Mouse (Mus musculus) intestine, embryonic 14.5 days (tissue): ENCODE measurements at regions not wholly inside any gene's neighbourhood (a gene's known extent, or its start where the extent isn't known, plus 50 kb on each side); places are given as distances from the start of the nearest gene placed in this dataset.

Source experiments
- ATAC-seq: fragments of 200-750 bp; cut with Nextera tagmentation; replicated peaks from 2 replicates; pipeline ENCODE4 v1.8.0; 2017; ENCODE audit warnings: low read depth, moderate number of reproducible peaks, moderate TSS enrichment, moderate library complexity; ENCODE audit not compliant: low FRiP score, low TSS enrichment
- DNase-seq: peaks from one replicate; pipeline ENCODE4 v3.0.0-alpha.2; 2018; ENCODE audit warnings: low spot score
- H3K27ac ChIP-seq: fragments of 300-500 bp; sonication (generic); 2 replicates; pipeline ENCODE4 v1.5.1; 2014; ENCODE audit warnings: low read depth, mild to moderate bottlenecking, control low read depth
- H3K27me3 ChIP-seq: fragments of 300-500 bp; sonication (generic); replicated peaks from 2 replicates; pipeline ENCODE4 v1.6.1; 2014; ENCODE audit warnings: low read length, control low read depth; ENCODE audit not compliant: control insufficient read depth, insufficient read depth
- H3K36me3 ChIP-seq: fragments of 300-500 bp; sonication (generic); 2 replicates; pipeline ENCODE4 v1.6.1; 2014; ENCODE audit warnings: low read length, control low read depth; ENCODE audit not compliant: control insufficient read depth, insufficient read depth
- H3K4me1 ChIP-seq: fragments of 300-500 bp; sonication (generic); replicated peaks from 2 replicates; pipeline ENCODE4 v1.6.1; 2014; ENCODE audit warnings: low read length, control low read depth, mixed read lengths; ENCODE audit not compliant: control insufficient read depth, insufficient read depth
- H3K4me2 ChIP-seq: fragments of 300-500 bp; sonication (generic); 2 replicates; pipeline ENCODE4 v1.6.1; 2014; ENCODE audit warnings: low read length
- H3K4me3 ChIP-seq: fragments of 300-500 bp; sonication (generic); 2 replicates; pipeline ENCODE4 v1.5.1; 2014; ENCODE audit warnings: low read depth, low read length, control low read depth, mixed read lengths
- H3K9ac ChIP-seq: fragments of 300-500 bp; sonication (generic); 2 replicates; pipeline ENCODE4 v1.6.1; 2014; ENCODE audit warnings: mild to moderate bottlenecking, low read length
- H3K9me3 ChIP-seq: fragments of 300-500 bp; sonication (generic); 2 replicates; pipeline ENCODE4 v1.6.1; 2016; ENCODE audit warnings: low read length, control low read depth; ENCODE audit not compliant: control insufficient read depth
- WGBS: fragments of 180-500 bp; shearing (Covaris S2); extraction: QIAGEN DNeasy Blood & Tissue Kit; methylation state at CpG from one replicate; pipeline ENCODE4 v1.1.7; 2014; 5-methylcytosine and 5-hydroxymethylcytosine counted together

DNA sequence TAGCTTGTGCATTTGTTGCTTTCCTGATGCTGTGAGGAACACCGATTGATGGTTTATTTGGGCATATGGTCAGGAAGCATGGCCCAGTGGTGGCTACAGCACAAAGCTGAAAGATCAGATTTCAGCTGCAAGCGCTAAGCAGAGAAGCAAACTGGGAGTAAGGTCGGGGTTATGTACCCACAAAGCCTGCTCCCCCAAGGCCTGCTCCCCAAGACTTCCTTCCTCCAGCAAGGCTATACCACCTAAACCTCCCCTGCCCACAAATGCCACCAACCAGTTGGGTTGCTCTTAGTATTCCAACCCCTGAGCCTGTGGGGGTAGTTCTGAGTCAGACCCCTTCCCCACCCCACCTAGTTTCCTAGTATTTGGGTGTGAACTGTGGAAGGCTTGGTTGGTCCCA lies 270.5 kb downstream of the Cdh26 start:
- no peak overlapping the region for H3K9ac ChIP-seq
- no peak overlapping the region for H3K4me3 ChIP-seq
- no peaks in the 10 kb centered on the region for H3K27me3 ChIP-seq
- no peak overlapping the region for H3K4me2 ChIP-seq
- H3K9me3 ChIP-seq = 0 out of 2 replicates have a peak, but pooled peaks cover 2% of the 10 kb centered on the region
- DNase-seq (no peak), ATAC-seq (no peak)
- no peak overlapping the region for H3K27ac ChIP-seq
- 55% methylated on average over 3 of the region's 3 CpGs for WGBS
- H3K36me3 ChIP-seq = no peaks in the 10 kb centered on the region
- H3K4me1 ChIP-seq = no peaks in the 10 kb centered on the region

DNA sequence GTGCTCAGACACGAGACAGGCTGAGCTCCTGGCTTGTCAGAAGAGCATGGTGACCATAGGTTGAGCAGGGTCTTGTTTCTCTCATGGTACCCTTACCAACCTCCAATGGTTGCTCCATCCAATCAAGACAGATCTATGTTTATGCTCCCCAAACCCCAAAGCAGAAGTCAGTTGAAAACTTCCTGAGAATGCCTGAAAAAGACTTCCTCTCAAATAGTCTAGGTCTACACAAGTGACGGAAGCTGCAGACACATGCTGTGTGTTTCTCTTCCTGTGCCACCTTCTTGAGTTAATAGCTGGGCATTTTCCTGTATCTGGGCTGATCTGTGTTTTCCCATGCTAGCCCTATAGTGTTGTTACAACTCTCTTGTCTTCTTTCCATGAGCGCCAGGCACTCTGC lies 274.2 kb downstream of the Cdh26 start:
- H3K9ac ChIP-seq = no peak overlapping the region
- H3K27me3 ChIP-seq = no peaks in the 10 kb centered on the region
- H3K4me2 ChIP-seq = no peak overlapping the region
- H3K9me3 ChIP-seq = 0 out of 2 replicates have a peak, but pooled peaks cover 2% of the 10 kb centered on the region
- WGBS = 83% methylated on average over 3 of the region's 3 CpGs
- DNase-seq = no peak
- H3K4me1 ChIP-seq = peaks cover 8% of the 10 kb centered on the region; the same call in 1 of the 2 replicates
- no peak overlapping the region for H3K27ac ChIP-seq
- H3K36me3 ChIP-seq = no peaks in the 10 kb centered on the region
- H3K4me3 ChIP-seq = no peak overlapping the region
- no peak for ATAC-seq

DNA sequence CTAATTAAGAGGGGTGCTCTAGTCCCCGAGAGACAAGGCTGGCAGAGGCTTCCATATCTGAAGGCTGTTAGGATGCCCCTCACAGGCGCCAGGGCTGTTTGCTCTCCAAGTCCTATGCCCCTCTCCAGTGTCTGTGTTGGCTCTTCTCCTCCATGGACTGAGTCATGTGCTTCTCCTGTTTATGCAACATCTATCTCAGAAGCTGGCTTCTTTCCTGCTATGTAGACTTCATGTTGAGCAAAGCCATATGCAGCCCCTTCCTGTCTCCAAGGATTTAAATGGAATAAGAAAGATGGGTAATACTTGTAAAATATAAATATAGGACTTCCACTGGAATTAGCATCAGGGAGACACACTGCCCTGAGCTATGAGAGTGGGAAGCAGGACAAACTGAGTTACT lies 278.3 kb downstream of the Cdh26 start:
- no peak for DNase-seq
- Histone ChIP-seq H3K36me3 (no peaks in the 10 kb centered on the region), H3K9ac (no peak overlapping the region), H3K27ac (no peak overlapping the region), H3K9me3 (no peaks in the 10 kb centered on the region), H3K4me2 (no peak overlapping the region), H3K27me3 (no peaks in the 10 kb centered on the region), H3K4me1 (peaks cover 10% of the 10 kb centered on the region; the same call in 1 of the 2 replicates), H3K4me3 (no peak overlapping the region)
- ATAC-seq = 0 out of 2 replicates have a peak, but pooled peaks have one; percentile 47
- WGBS = 58% methylated on average over 2 of the region's 2 CpGs

- H3K4me1 ChIP-seq = peaks cover 10% of the 10 kb centered on the region; the same call in 1 of the 2 replicates
- ATAC-seq (no peak), DNase-seq (no peak)
- no peak overlapping the region for H3K27ac ChIP-seq
- H3K4me2 ChIP-seq = no peak overlapping the region
- WGBS = 73% methylated on average over 5 of the region's 5 CpGs
- H3K9ac ChIP-seq = no peak overlapping the region
- no peak overlapping the region for H3K4me3 ChIP-seq
- no peaks in the 10 kb centered on the region for H3K9me3 ChIP-seq
- H3K36me3 ChIP-seq = no peaks in the 10 kb centered on the region
- no peaks in the 10 kb centered on the region for H3K27me3 ChIP-seq
Observed at GRCm38 (mm10) chr2:178709192-178709881, 279.0 kb downstream of the Cdh26 start.

- ATAC-seq = no peak
- peaks cover 10% of the 10 kb centered on the region; the same call in 1 of the 2 replicates for H3K4me1 ChIP-seq
Observed at GRCm38 (mm10) chr2:178710001-178710400, 279.7 kb downstream of the Cdh26 start.

DNA sequence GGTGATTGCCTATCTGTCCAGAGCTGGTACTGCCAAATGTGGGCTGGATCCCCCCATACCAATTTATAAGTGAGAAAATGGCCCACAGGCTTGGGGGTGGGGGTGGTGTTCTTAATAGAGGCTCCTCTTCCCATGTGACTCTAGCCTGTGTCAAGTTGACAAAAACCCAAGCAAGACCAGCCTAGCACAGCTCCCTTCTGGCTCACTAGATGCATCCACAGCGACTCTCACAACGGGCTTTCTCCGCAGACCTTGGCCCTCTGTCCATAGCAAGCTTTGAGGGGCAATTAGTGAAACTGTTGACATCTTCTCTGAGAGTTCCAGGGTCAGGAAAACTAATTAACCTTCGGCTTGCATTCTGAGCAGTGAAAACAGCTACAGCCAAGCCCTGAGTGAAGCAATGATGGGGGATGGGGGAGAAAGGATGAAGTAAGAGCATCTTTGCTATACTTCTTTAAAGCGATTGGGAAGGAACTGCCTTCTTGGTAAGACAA lies 281.3 kb downstream of the Cdh26 start:
- ATAC-seq = no peak
- Histone ChIP-seq H3K4me1 (peaks cover 10% of the 10 kb centered on the region; the same call in 1 of the 2 replicates), H3K27ac (no peak overlapping the region), H3K27me3 (no peaks in the 10 kb centered on the region), H3K36me3 (no peaks in the 10 kb centered on the region), H3K9ac (no peak overlapping the region), H3K4me3 (no peak overlapping the region), H3K4me2 (no peak overlapping the region), H3K9me3 (no peaks in the 10 kb centered on the region)
- DNase-seq = no peak
- 56% methylated on average over 5 of the region's 5 CpGs for WGBS

More at GRCm38 (mm10) chr2:178710001-178710400, 279.7 kb downstream of the Cdh26 start:
- Histone ChIP-seq H3K27ac (no peak overlapping the region), H3K27me3 (no peaks in the 10 kb centered on the region), H3K4me2 (no peak overlapping the region), H3K4me3 (no peak overlapping the region), H3K9me3 (no peaks in the 10 kb centered on the region), H3K36me3 (no peaks in the 10 kb centered on the region), H3K9ac (no peak overlapping the region)
- 77% methylated on average over 3 of the region's 3 CpGs for WGBS
- DNase-seq = no peak

DNA sequence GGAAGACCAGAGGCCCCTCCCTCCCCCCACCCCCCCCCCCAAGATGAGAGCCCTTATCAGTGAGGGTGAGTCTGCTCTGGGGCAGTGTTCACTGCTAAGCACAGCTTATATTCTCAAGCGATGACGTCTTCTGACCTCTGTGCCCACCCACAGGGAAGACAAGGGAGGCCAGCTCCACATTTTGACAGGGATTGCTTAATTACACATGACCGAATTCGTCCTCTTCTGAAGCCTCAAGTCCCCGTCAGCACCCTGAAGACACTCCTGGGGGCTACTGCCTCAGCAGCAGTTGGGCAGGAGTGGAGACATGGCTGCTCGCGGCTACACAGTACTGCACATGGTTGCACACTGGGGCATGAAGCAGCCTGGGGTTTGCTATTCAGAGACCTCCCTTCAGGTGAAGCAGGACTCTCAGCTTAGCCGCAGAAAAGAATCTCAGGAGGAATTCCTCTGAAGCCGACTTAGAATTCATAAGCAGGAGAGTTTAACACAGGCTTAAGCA lies 282.1 kb downstream of the Cdh26 start:
- H3K4me1 ChIP-seq = peaks cover 10% of the 10 kb centered on the region; the same call in 1 of the 2 replicates
- no peak overlapping the region for H3K4me2 ChIP-seq
- ATAC-seq (no peak), DNase-seq (no peak)
- H3K36me3 ChIP-seq = no peaks in the 10 kb centered on the region
- H3K4me3 ChIP-seq = no peak overlapping the region
- no peak overlapping the region for H3K27ac ChIP-seq
- 56% methylated on average over 9 of the region's 9 CpGs for WGBS
- H3K9ac ChIP-seq = no peak overlapping the region
- no peaks in the 10 kb centered on the region for H3K9me3 ChIP-seq
- H3K27me3 ChIP-seq = no peaks in the 10 kb centered on the region

DNA sequence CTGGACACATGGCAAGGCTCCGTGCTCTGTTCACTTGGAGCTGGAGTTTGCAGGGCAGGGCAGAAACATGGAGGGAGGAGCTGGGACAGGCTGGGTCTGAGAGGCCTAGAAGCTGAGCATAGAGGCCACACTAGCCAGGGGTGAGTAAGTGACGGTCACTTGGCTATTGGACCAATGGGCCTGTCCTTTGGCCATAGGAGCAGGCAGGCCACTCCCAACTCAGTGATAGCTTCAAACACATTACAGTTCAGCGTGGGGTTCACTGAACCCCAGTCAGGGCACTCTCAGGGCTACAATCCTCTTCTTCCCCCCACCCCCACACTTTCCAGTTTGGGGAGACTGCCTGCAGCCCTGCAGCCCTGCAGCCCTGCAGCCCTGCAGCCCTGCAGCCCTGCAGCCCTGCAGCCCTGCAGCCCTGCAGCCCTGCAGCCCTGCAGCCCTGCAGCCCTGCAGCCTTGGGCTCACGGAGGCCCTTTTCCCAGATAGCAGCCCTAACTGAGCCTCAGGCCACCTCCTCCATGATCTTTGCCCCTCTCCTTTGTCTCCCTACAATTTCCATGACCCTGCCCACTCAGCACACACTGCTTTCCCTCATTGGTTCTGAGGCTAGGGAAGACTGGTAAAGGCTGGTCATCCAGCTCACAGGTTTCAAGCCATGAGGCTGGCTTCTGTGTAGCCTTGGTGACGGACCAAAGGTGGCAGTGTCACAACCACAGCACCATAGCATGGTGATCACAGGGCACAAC lies 285.3 kb downstream of the Cdh26 start:
- Histone ChIP-seq H3K27me3 (no peaks in the 10 kb centered on the region), H3K36me3 (no peaks in the 10 kb centered on the region), H3K9ac (no peak overlapping the region), H3K9me3 (no peaks in the 10 kb centered on the region), H3K4me1 (no peaks in the 10 kb centered on the region), H3K4me2 (no peak overlapping the region), H3K4me3 (no peak overlapping the region), H3K27ac (no peak overlapping the region)
- WGBS = 76% methylated on average over 5 of the region's 5 CpGs
- ATAC-seq (no peak; the same call in 1 of the 2 replicates), DNase-seq (no peak)
